Mouse (Mus musculus) adrenal gland, adult 2 months (tissue): ENCODE measurements at regions not wholly inside any gene's neighbourhood (a gene's known extent, or its start where the extent isn't known, plus 50 kb on each side); places are given as distances from the start of the nearest gene placed in this dataset.

Source experiments
- DNase-seq: peaks from one replicate; pipeline ENCODE4 v3.0.0; 2021

DNA sequence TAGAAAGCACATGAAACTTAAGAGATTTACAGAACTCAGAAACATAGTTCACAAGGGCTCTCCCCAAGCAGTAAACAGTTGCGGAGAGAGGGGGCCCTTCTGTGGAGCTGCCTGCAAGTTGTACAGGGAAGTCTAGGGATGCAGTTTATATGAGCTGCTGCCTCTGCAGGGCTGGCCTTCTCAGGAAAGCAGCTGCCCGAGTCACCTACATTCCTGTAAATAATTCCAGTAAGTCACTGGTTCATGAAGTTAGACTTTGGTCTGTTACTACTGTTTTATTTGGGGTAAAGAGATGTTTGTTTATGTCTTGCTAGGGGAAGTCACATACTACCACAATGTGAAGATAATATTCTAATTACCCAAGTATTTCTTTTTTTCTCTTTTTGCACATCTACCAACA is 601.1 kb downstream of the Etnk1 start:
- no peak for DNase-seq
